Mouse (Mus musculus) layer of hippocampus, adult 9-10 months (tissue): ENCODE results near the gene Idua.

Experiments used
- DNase-seq: peaks from one replicate; pipeline ENCODE4 v3.0.0; 2022; ENCODE audit warnings: low spot score

The Idua gene

DNA sequence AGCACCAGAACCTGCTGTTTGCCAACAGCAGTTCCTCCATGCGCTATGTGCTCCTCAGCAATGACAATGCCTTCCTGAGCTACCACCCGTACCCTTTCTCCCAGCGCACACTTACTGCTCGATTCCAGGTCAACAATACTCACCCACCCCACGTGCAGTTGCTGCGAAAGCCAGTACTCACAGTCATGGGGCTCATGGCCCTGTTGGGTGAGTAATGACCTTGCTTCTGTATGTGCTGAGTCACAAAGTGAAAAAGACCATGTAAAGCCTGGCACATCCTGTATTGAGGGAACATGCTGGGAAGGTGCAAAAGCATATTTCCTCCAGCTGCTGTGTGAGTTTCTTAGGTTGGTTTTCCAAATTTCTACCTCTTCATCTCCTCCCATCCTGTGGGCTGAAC lies 20.7 kb downstream of the Idua start:
- no peak for DNase-seq

DNA sequence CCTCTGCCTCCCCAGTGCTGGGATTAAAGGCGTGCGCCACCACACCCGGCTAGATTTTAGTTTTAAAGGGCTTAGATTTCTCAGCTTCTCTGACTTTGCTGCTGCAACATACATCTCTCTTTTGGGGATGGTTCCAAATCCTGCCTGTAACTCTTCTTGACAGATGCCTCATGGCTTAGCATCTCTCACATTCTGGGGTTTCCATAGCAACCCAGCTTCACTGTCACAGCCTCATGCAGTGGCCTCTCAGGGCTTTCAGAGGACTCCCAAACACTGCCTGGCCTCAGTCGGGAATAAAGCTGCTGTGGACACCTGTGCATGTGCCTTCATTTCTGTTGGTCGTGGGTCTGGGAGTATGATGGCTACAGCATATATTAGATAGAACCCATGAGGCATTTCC lies 29.0 kb downstream of the Idua start:
- DNase-seq: no peak

DNA sequence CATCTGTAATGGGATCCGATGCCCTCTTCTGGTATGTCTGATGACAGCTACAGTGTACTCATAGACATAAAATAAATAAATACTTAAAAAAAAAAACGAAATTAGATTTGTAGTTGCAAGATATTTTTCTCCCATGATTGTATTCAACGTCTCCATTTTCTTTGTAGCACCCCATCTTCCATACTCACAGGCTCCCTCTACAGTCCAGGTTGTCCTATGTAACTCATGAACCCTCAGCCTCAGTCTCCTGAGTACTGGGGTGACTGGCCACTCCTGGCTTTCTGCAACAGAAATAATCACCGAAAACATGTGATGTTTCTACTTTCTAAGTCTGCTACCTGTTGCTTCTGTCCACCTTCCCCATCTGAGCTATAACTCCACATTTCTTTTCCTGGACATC lies 31.0 kb downstream of the Idua start:
- DNase-seq: no peak

DNA sequence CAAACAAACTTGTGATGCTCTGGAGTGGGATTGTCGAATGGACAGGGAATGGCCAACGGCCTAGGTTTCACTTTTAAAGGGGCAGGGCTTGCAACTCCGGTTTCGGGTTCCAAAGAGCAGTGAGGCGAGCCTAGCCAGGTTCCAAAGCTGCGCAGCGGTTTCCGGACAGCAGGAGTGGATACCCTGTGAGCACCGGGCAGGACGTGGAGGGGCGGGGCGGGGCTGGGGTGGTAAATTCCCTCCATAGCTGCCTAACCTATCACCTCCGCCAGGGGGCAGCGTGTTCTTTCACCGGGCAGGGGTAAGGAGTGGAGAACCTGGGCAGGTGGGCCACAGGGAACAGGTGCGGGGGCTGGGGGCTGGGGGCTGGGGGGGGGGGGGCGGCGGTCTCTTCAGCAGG lies 32.1 kb downstream of the Idua start, which contains the start of gene Fgfrl1:
Gene Fgfrl1, plus strand, starts transcription at position 112 of the 400 bp plus-strand sequence.
- DNase-seq: no peak

DNA sequence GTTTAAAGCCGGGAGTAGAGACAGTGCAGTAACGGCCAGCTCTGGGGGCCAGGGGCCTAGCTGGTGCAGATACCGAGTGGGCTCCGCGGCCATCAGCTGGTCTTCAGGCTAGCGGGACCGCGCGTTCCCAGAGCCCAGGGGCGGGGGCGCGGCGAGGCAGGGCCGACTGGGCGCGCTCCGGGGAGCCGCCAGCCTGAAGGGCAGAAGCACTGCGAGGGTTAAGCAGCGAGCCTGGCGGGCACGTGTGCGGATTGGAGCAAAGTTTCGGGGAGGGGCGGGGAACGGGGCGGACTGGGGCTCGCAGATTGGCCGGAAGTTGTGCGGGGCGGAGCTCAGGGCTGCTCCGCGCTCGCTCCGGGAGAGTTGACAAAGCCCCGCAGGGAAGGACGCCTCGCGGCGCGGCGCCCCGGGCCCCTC lies 33.7 kb downstream of the Idua start:
- DNase-seq: no peak

DNA sequence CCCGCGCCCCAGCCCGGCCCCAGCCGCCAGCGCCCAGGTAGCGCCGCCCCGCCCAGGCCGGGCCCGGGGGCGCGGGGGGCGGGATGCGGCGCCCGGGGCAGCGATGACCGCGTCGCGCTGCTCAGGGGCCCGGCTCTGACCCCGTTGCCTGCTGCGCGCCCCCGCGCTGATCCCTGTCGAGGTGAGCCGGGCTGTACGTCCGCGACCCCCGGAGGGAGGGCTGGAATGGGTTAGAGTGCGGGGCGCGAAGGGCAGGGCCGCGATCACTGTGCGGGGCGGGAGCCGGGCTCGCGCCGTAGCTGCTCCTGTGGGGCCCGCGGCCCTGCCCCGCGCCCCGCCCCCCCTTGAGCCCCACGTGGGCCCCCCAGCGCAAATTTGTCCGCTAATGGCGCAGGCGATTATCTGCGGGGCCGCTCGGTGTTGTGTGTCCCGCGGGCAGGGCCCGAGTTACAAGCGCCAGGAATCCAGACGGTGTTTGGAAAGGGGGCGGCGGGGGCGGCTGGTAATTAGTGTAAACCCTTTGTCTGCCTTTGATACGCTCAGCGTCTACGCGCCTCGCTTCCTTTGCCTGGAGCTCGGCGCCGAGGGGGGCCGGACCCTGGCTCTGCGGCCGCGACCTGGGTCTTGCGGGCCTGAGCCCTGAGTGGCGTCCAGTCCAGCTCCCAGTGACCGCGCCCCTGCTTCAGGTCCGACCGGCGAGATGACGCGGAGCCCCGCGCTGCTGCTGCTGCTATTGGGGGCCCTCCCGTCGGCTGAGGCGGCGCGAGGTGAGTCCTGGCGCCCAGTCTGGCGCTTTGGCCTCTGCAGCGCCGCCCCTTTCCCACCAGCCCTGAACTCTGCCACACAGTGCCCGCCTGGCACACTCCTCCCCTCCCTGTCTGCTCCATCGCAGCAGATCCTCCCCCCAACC lies 34.5 kb downstream of the Idua start:
- no peak for DNase-seq

DNA sequence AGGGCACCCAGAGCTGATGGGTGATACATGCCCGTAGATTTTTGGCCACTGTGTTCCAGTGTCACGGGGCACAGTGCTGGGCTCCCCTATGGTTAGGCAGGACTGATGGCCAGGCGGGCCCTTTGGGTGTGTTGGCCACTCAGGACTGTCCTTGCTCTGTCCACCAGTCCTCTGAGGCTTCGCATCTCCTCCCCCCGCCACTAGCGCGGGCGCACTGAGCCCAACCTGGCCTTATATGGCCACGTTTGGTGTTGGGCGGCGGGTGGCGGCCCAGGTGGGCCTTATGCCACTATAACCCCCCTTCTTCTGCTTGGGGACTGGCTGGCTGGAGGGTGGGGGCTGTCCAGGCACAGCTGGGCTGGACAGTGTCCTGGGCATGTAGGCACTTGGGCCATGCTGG lies 35.7 kb downstream of the Idua start:
- DNase-seq: no peak

DNA sequence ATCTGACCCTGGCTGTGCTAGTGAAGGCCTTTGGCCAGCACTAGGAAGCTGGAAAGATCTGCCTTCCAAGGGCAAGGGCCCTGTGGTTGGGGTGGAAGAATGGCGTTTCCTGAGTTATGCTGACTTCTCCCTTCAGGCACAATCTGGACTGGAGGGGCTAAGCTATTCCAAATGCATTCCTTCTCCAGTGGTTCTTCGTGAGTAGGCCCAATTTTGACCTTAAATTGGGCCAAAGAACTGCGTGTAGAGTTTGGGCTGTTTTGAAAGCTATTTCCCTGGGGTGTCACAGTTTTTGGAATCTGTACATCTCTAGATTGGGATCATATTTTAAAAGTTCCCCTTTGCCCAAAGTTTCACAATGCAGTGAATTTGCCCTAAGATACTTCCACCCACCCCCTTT lies 36.4 kb downstream of the Idua start:
- no peak for DNase-seq

DNA sequence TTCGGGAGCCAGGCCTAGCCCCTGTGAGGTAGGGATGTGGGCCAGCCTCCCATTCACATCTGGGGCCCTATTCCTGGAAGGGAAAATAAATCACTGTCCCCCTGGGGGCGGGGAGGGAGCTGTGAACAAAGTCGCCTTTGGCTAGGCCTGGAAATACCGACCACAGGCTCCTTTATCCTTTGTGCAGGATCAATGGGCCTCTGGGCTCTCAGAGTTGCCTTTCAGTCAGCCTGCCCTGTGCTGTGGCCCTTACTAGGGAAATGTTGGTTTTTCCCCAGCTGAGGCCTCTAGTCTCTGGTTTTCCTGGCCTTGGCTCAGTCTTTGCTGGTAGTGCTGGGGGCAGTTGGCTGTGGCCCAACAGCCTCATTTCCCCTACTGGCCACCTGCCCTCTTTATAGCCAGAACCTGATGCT lies 37.2 kb downstream of the Idua start:
- peak; percentile 35 for DNase-seq

DNA sequence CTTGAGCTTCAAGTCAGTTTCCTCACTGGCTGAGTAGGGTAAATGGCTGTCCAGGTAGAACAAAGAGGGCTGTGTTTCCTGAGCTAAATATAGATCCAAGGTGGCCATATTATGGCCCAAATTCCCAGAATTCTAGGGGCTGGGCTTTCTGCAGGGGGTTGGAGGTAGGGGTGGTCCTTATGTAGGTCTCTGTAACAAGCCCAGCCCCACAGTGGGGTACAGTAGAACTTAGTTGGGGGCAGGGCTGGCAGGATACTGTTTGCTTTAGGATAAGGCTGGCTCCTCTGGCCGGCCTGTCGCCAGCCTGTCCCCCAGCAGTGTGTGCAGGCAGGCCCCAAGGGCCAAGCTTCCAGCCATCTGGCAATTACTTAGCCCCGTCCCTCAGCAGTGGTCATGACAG lies 40.2 kb downstream of the Idua start:
- no peak for DNase-seq

DNA sequence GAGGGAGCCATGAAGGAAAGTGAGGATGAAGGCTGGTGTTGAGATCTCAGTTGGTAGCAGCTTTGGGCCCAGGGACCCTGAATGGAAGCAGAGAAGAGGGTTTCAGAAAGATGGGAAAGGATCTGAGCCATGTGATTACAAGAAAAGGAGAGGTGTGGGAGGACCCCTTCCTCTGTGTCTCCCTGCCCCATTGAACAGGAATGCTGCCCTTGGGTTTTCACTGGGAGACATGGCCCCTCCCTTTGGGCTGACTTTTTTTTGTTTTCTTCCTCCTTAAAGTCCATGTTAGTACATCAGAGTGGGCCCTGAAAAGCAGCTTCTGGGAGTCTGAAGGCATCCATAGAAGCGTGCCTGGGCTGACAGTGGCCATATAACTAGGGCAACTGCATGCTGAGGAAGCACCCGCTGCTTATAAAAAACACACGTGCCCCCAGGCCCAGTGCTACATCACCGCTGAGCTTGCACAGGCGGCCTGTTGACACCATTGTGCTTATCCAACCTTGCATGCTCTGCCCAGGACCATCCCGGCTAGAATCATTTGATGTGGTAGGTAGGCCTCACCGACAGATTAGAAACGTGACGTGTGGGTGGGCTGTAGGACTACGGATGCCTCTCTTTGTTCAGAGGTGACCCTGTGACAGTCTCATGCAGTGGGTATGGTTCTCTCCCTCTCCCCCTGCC lies 41.4 kb downstream of the Idua start:
- no peak for DNase-seq

DNA sequence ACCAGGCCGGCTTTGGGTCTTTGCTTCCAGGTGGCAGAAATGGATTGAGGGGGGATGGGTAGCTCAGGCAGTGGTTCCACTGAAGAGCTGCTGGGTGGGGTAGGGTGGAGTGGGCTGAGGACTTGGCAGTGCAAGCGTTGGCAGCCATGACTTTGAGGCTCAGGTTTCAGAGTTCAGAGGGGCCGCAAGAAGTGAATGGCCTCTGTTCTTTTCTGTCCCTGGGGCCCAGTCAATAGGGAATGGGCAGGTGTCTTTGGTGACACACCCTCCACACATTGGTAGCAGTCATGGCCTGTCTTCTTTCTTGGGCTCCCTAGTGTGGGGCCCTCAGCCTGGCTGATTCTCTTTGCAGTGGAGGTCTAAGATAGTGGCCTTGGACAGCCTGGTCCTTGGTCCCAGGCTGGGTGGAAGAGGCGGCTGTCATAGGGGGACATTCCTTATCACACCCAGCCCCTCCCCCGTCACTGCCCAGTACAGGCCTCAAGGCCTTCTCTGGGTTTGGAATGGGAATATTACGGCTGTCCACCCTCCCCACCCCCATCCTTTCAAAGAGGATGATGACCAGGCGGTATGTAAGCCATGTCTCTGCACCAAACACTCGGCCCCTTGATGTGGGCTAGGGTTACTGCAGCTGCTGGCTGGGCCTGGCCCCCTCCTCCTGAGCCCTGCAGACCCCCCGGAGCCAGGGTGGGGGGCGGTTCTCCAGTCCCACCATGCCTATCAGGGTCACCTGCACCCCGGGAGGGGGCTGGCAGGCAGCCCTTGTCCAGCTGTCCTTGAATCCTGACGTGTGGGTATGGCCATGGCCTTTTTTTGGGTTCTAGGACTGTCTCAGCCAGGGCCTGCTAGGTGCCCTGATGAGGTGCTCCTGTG lies 43.9 kb downstream of the Idua start:
- DNase-seq: no peak

DNA sequence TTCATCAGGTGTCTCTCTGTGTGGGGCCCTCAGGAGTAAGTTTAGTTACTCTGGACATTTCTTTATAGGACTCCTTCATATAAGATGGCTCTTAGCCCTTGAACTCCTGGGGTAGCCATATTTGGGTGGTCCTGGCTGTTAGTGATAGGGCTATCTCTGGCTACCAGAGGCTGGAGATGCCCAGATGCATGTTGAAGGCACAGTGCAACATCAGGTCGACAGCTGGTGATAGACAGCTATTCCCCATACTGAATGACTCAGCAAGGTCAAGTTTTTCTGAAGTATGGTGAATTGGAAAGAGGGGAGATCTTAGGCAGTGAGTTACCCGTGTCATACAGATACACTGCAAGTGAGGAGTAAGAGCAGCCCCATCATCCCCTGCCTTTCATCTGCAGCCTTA lies 47.6 kb downstream of the Idua start:
- no peak for DNase-seq

DNA sequence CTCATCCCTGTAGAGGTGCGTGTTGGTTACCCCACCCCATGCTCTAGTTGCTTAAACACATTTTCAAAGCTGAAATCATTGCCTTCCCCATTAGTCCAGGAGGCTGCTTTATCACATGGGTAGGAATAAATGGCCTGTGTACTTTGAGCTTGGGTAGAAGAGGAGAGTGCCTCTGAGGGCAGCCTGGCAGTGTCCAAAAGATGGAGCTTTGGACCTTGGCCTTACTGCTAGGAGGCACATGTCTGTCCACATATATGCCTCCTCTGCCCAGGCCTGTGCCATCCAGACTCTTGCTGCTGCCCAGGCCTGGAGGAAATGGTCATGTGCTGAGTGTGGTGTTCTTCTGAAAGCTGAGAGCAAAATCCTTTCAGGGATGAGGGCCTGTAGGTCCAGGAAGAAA lies 48.3 kb downstream of the Idua start:
- no peak for DNase-seq

DNA sequence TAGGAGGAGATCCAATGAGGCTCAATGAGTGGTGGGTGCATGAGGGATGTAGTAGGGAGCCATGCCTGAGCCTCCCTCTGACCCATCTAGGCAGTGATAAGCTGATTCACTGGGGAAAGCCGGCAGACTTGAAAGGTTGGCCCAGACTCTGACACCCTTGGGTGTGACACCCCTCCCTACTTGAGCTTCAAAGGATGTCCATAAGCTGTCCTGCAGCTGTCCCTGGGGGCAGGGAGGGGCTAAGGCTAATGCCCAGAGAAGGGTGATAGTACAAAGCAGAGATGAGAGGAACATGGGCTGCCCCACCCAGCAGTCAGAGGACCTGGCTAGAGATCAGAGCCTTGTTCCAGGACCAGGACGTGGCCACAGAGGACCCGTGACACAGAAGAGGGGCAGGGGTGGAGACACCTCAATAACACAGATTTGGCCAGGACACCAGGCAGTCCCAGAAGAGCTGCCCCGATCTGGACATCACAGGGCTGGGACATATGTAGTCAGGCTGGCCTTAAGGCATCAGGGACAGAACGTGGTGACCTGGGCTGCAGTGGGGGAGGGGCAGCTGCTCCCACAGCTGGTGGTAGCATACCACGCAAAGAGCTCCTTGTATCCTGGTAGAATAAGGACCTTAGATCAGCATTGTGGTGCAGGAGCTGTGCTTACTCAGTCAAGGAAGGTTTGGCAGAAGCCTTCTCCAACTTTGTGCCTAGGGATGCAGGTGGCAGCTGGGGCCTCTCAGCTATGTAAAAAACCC lies 49.0 kb downstream of the Idua start:
- no peak for DNase-seq

DNA sequence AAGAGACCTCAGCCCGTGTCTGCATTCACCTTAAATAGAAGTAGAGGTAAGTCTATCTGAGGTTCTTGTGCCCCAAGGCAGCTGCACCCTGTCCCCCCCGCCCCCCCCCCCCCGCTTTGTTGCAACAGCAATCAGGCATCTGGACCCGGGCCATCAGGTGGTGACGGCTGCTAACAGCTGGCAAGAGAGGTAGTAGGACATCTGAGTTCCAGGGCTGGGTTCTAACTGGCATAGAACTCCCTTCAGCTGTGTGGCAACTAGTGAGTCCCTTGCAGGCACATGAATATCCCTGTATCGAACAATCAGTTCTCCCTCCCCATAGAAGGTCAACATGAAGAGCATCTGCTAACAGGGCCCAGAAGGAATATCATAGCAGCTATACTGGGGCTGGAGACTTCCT lies 51.8 kb downstream of the Idua start:
- no peak for DNase-seq

DNA sequence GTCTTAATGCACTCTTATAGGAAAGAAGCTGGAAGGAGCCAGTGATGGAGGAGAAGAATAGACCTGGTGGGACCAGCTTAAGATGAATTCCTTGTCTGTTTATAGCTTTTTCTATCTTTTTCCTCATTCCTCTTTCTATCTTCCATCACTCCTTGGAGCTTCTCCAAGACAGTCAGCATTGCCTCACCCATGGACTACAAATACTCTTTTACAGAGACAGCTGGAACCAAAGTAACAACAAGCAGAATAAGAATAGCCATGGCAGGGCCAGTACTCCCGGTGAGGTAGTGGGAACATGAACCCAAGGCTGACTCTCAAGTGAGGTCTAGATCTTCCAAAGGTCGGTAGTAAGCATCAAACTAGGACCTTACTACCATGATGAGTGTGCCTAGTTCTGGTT lies 53.0 kb downstream of the Idua start:
- DNase-seq: no peak

DNA sequence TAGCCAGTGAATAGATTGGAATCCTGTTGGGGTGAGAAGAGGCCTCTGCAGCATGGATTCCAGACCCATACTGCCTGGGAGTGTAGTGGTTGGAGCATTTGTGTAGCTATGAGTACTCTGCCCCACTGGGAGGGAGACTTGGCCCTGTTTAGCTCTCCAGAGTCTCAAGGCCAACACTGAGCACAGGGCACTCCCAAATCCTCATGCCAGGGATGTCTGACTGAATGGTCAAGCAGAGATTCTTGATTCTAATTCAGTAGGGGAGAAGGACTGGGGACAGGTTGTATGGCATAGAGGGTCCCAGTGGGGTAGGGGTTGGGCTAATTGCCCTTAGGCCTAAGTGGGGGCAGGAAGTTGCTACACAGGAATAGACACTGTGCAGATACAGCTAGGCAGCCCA lies 53.6 kb downstream of the Idua start:
- no peak for DNase-seq

DNA sequence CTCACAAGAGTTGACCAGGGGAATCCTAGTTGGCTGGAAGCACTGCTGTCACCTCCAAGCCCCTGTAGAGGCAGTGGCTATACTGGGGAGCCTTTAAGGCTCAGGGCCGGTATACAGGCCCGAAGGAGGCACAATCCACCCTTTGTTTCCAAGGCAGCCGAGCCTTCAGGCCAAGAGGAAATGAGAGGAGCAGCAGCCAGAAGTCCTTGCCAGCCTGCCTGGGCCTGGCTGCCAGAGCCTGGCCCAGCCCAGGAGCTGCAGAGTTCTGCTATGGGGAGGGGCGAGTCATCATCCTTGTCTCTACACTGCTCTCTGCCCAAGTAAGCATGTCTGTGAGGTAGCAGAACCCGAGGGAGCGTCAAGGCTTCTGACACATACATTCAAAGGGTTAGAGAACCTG lies 54.0 kb downstream of the Idua start:
- no peak for DNase-seq

DNA sequence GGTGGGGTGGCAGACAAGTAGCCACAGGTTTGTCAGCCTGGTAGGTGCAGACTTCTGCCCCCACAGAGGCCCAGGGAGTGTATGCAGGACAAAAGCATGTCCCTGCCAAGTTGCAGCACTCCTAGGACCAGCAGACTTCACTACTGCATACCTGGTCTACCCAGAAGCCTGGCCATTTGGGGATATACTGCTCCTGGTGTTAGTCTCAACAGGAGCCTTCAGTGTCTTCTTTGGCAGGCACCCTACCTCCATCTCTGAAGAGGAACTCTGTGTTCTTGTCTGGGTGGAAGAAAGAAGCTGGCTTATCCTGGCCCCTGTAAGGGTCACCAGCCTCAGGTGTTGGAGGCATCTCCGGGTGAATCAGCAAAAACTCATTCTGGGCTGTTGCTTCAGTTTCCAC lies 55.8 kb downstream of the Idua start:
- no peak for DNase-seq

DNA sequence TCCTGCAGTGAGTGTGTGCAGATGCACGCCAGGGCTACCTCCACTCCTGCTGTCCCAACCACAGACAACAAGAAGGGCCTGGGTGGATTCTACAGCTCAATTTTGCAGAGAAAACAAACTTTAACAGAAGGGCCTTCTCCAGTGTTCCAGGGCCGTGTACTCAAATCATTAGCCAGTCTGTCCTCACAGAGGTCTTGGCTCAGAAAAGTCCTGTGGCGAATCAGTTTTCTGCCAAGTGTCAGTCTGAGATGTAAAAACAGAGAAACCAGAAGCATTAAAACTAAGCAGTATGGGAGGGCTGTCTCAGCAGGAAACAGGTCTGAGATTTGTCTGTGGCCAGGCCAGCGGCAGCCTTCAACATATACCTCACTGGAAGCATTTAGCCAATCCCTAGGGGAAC lies 57.9 kb downstream of the Idua start:
- DNase-seq: no peak

DNA sequence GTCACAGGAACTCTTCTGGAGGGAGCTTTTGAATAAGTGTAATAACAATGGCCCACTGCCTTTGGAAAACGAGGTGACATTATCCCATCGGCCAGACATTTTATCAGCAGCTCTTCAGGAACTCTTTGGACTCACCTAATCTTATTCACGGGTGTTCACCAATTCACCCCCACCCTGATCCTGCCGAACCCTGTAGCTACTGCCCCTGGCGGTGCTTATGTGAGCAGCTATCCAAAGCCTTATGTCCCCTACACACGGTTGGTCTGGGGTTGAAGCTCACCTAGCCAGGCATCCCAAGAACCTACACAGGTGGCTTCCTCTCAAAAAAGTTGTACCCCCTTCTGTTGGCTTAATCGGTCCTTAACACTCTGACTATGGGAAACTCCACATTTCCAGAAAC lies 59.6 kb downstream of the Idua start:
- DNase-seq: no peak
